Mouse (Mus musculus): Measurements from ENCODE around the gene Rab34.

DNA sequence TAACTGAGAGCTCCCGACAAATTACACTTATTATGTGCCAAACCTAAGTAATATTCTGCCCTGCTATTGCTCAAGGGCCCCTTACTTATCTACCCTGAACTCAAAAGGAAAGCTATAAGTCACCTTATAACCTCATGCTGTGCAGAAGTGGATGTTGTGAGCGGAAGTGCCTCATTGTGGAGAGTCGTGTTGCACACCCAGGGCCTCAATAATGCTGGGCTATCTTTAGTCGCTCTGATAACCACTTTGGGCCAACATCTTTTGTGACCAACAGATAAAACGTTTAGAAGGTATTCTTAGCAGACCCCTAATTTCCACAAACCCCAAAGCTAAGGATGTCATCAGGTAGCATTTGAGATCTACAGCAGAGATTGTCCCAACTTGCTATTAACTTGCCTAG is 47.6 kb upstream of the Rab34 start:
- TF ChIP-seq CTCF (IDR thresholded peaks at IDR 0.05; ENCODE audit: borderline replicate concordance, extremely low read depth, insufficient read depth, insufficient read length) (no peak), POLR2A (IDR thresholded peaks at IDR 0.05; ENCODE audit: borderline replicate concordance, extremely low read depth, insufficient read depth, insufficient read length, poor library complexity, severe bottlenecking) (no peak)
